Mouse (Mus musculus) midbrain, embryonic 11.5 days (tissue): ENCODE measurements at regions not wholly inside any gene's neighbourhood (a gene's known extent, or its start where the extent isn't known, plus 50 kb on each side); places are given as distances from the start of the nearest gene placed in this dataset.

Experiments
- ATAC-seq: fragments of 200-750 bp; cut with Nextera tagmentation; 2 replicates; pipeline ENCODE4 v1.8.0; 2017; ENCODE audit warnings: moderate TSS enrichment, moderate library complexity; ENCODE audit not compliant: low FRiP score
- DNase-seq: peaks from one replicate; pipeline ENCODE4 v3.0.0; 2015; ENCODE audit warnings: low spot score; ENCODE audit errors: missing footprints
- H3K27ac ChIP-seq: fragments of 300-500 bp; sonication (generic); 2 replicates; pipeline ENCODE4 v1.5.1; 2014; ENCODE audit warnings: low read depth, low read length
- H3K27me3 ChIP-seq: fragments of 300-500 bp; sonication (generic); 2 replicates; pipeline ENCODE4 v1.6.1; 2014; ENCODE audit warnings: mild to moderate bottlenecking, low read length, moderate library complexity, mixed read lengths; ENCODE audit not compliant: control insufficient read depth, insufficient read depth
- H3K36me3 ChIP-seq: fragments of 300-500 bp; sonication (generic); 2 replicates; pipeline ENCODE4 v1.6.1; 2014; ENCODE audit warnings: mild to moderate bottlenecking, low read length, moderate library complexity, mixed read lengths; ENCODE audit not compliant: control insufficient read depth, insufficient read depth
- H3K4me1 ChIP-seq: fragments of 300-500 bp; sonication (generic); 2 replicates; pipeline ENCODE4 v1.6.1; 2014; ENCODE audit warnings: low read length; ENCODE audit not compliant: control insufficient read depth, insufficient read depth
- H3K4me2 ChIP-seq: fragments of 300-500 bp; sonication (generic); 2 replicates; pipeline ENCODE4 v1.6.1; 2014; ENCODE audit warnings: mild to moderate bottlenecking, moderate library complexity
- H3K4me3 ChIP-seq: fragments of 300-500 bp; sonication (generic); 2 replicates; pipeline ENCODE4 v1.5.1; 2014; ENCODE audit warnings: low read depth, low read length
- H3K9ac ChIP-seq: fragments of 300-500 bp; sonication (generic); 2 replicates; pipeline ENCODE4 v1.6.1; 2014; ENCODE audit warnings: low read length
- H3K9me3 ChIP-seq: fragments of 300-500 bp; sonication (generic); 2 replicates; pipeline ENCODE4 v1.6.1; 2016; ENCODE audit warnings: low read length; ENCODE audit not compliant: control insufficient read depth
- WGBS: fragments of 180-500 bp; shearing (Covaris S2); extraction: QIAGEN DNeasy Blood & Tissue Kit; methylation state at CpG from one replicate; pipeline ENCODE4 v1.1.7; 2014; 5-methylcytosine and 5-hydroxymethylcytosine counted together

GRCm38 (mm10) chr1:125242345-125242744 lies 193.2 kb downstream of the Actr3 start:
- H3K9ac ChIP-seq, result no peak overlapping the region
- no peak overlapping the region for H3K4me3 ChIP-seq
- H3K27ac ChIP-seq, result no peak overlapping the region
- ATAC-seq (no peak), DNase-seq (no peak)
- no peaks in the 10 kb centered on the region for H3K4me1 ChIP-seq
- H3K9me3 ChIP-seq, result no peaks in the 10 kb centered on the region; the same call in 1 of the 2 replicates
- no peak overlapping the region for H3K4me2 ChIP-seq
- 93% methylated on average over 7 of the region's 7 CpGs for WGBS
- no peaks in the 10 kb centered on the region for H3K27me3 ChIP-seq
- H3K36me3 ChIP-seq, result no peaks in the 10 kb centered on the region

- Histone ChIP-seq H3K4me3 (no peak overlapping the region), H3K4me2 (no peak overlapping the region), H3K27me3 (no peaks in the 10 kb centered on the region), H3K9me3 (no peaks in the 10 kb centered on the region; the same call in 1 of the 2 replicates), H3K9ac (no peak overlapping the region), H3K4me1 (no peaks in the 10 kb centered on the region), H3K27ac (no peak overlapping the region), H3K36me3 (no peaks in the 10 kb centered on the region)
- no peak for DNase-seq
- 95% methylated on average over 1 of the region's 1 CpGs for WGBS
- ATAC-seq, result no peak
Observed at GRCm38 (mm10) chr1:125241717-125242116, 193.8 kb downstream of the Actr3 start.

GRCm38 (mm10) chr1:125237595-125237988 lies 197.9 kb downstream of the Actr3 start:
- Histone ChIP-seq H3K4me2 (no peak overlapping the region), H3K9me3 (no peaks in the 10 kb centered on the region), H3K9ac (no peak overlapping the region), H3K4me3 (no peak overlapping the region), H3K27ac (no peak overlapping the region), H3K4me1 (no peaks in the 10 kb centered on the region), H3K36me3 (no peaks in the 10 kb centered on the region), H3K27me3 (no peaks in the 10 kb centered on the region)
- WGBS, result 88% methylated on average over 3 of the region's 3 CpGs
- ATAC-seq (no peak), DNase-seq (no peak)

- Histone ChIP-seq H3K4me1 (no peaks in the 10 kb centered on the region), H3K27me3 (no peaks in the 10 kb centered on the region), H3K4me3 (no peak overlapping the region), H3K36me3 (no peaks in the 10 kb centered on the region), H3K9me3 (no peaks in the 10 kb centered on the region), H3K9ac (no peak overlapping the region), H3K4me2 (no peak overlapping the region), H3K27ac (no peak overlapping the region)
- DNase-seq, result no peak
- no peak for ATAC-seq
- WGBS, result 86% methylated on average over 10 of the region's 10 CpGs
Observed at GRCm38 (mm10) chr1:125236948-125237594, 198.5 kb downstream of the Actr3 start.

GRCm38 (mm10) chr1:125234747-125235146 lies 200.8 kb downstream of the Actr3 start:
- Histone ChIP-seq H3K4me1 (no peaks in the 10 kb centered on the region), H3K27ac (no peak overlapping the region), H3K4me2 (no peak overlapping the region), H3K36me3 (no peaks in the 10 kb centered on the region), H3K9me3 (no peaks in the 10 kb centered on the region), H3K4me3 (no peak overlapping the region), H3K27me3 (no peaks in the 10 kb centered on the region), H3K9ac (no peak overlapping the region)
- no peak for DNase-seq
- 86% methylated on average over 2 of the region's 2 CpGs for WGBS
- ATAC-seq, result no peak

GRCm38 (mm10) chr1:125223370-125223769 lies 212.2 kb downstream of the Actr3 start:
- ATAC-seq (no peak), DNase-seq (no peak)
- Histone ChIP-seq H3K27me3 (no peaks in the 10 kb centered on the region), H3K4me1 (no peaks in the 10 kb centered on the region), H3K9ac (no peak overlapping the region), H3K36me3 (no peaks in the 10 kb centered on the region), H3K27ac (no peak overlapping the region), H3K9me3 (no peaks in the 10 kb centered on the region), H3K4me3 (no peak overlapping the region), H3K4me2 (no peak overlapping the region)
- 95% methylated on average over 10 of the region's 10 CpGs for WGBS

GRCm38 (mm10) chr1:125216192-125216591 lies 219.3 kb downstream of the Actr3 start:
- H3K4me2 ChIP-seq, result no peak overlapping the region
- H3K4me1 ChIP-seq, result no peaks in the 10 kb centered on the region
- no peaks in the 10 kb centered on the region for H3K27me3 ChIP-seq
- DNase-seq, result no peak
- no peak overlapping the region for H3K27ac ChIP-seq
- 79% methylated on average over 6 of the region's 6 CpGs for WGBS
- no peaks in the 10 kb centered on the region for H3K9me3 ChIP-seq
- no peaks in the 10 kb centered on the region for H3K36me3 ChIP-seq
- H3K4me3 ChIP-seq, result no peak overlapping the region
- ATAC-seq, result no peak; the same call in 1 of the 2 replicates
- H3K9ac ChIP-seq, result no peak overlapping the region

GRCm38 (mm10) chr1:125187091-125187490 lies 248.4 kb downstream of the Actr3 start:
- no peak overlapping the region for H3K4me2 ChIP-seq
- H3K4me1 ChIP-seq, result no peaks in the 10 kb centered on the region
- H3K9me3 ChIP-seq, result no peaks in the 10 kb centered on the region
- no peak overlapping the region for H3K4me3 ChIP-seq
- H3K36me3 ChIP-seq, result no peaks in the 10 kb centered on the region
- H3K27ac ChIP-seq, result no peak overlapping the region
- 80% methylated on average over 1 of the region's 1 CpGs for WGBS
- ATAC-seq, result no peak
- H3K9ac ChIP-seq, result no peak overlapping the region
- no peak for DNase-seq
- no peaks in the 10 kb centered on the region for H3K27me3 ChIP-seq

- H3K4me3 ChIP-seq, result no peak overlapping the region
- no peak overlapping the region for H3K27ac ChIP-seq
- no peak for ATAC-seq
- H3K9ac ChIP-seq, result no peak overlapping the region
- H3K36me3 ChIP-seq, result no peaks in the 10 kb centered on the region
- H3K4me2 ChIP-seq, result no peak overlapping the region
- H3K4me1 ChIP-seq, result no peaks in the 10 kb centered on the region
- H3K9me3 ChIP-seq, result no peaks in the 10 kb centered on the region
- no peak for DNase-seq
- 89% methylated on average over 15 of the region's 15 CpGs for WGBS
- no peaks in the 10 kb centered on the region for H3K27me3 ChIP-seq
Observed at GRCm38 (mm10) chr1:125176124-125176937, 259.2 kb downstream of the Actr3 start.
